Mouse (Mus musculus) neural tube, embryonic 12.5 days (tissue): ENCODE results near the gene Gpsm1. TPM values are rescaled to one million over a fixed set of nuclear protein-coding genes. Genes with fewer than 3 reads are reported as not detected.

ENCODE experiments used
- ATAC-seq: fragments of 200-750 bp; cut with Nextera tagmentation; 2 replicates; pipeline ENCODE4 v1.8.0; 2017; ENCODE audit warnings: low read depth, mild to moderate bottlenecking, moderate TSS enrichment, moderate library complexity; ENCODE audit not compliant: low FRiP score
- H3K27ac ChIP-seq: fragments of 300-500 bp; sonication (generic); 2 replicates; pipeline ENCODE4 v1.5.1; 2016
- H3K27me3 ChIP-seq: fragments of 300-500 bp; sonication (generic); replicated peaks from 2 replicates; pipeline ENCODE4 v1.6.1; 2016; ENCODE audit warnings: mild to moderate bottlenecking
- H3K36me3 ChIP-seq: fragments of 300-500 bp; sonication (generic); 2 replicates; pipeline ENCODE4 v1.6.1; 2016; ENCODE audit warnings: mild to moderate bottlenecking
- H3K4me1 ChIP-seq: fragments of 300-500 bp; sonication (generic); 2 replicates; pipeline ENCODE4 v1.6.1; 2016
- H3K4me2 ChIP-seq: fragments of 300-500 bp; sonication (generic); replicated peaks from 2 replicates; pipeline ENCODE4 v1.6.1; 2016; ENCODE audit warnings: mild to moderate bottlenecking
- H3K4me3 ChIP-seq: fragments of 300-500 bp; sonication (generic); 2 replicates; pipeline ENCODE4 v1.5.1; 2016
- H3K9ac ChIP-seq: fragments of 300-500 bp; sonication (generic); 2 replicates; pipeline ENCODE4 v1.6.1; 2016; ENCODE audit warnings: mild to moderate bottlenecking
- H3K9me3 ChIP-seq: fragments of 300-500 bp; sonication (generic); 2 replicates; pipeline ENCODE4 v1.6.1; 2016; ENCODE audit warnings: mild to moderate bottlenecking
- WGBS: fragments of 180-500 bp; shearing (Covaris S2); methylation state at CpG from one replicate; pipeline ENCODE4 v1.1.7; 2016; 5-methylcytosine and 5-hydroxymethylcytosine counted together
- polyA plus RNA-seq: library from polyadenylated mRNA; unstranded; fragments of >200 nt; fragmentation: Nextera tagmentation; extraction: Ambion mirVana; gene quantifications from 2 replicates; pipeline ENCODE4 v1.2.1, GENCODE M21; 2016

Gpsm1 gene
- polyA plus RNA-seq, 1 experiment from 2014 or later: 112 TPM

GRCm38 (mm10) chr2:26325386-26326181 is 10.3 kb downstream of the Gpsm1 start:
- Histone ChIP-seq H3K4me2 (no peak overlapping the region), H3K27ac (no peak overlapping the region), H3K9ac (no peak overlapping the region), H3K36me3 (peaks cover 78% of the 10 kb centered on the region), H3K4me1 (no peaks in the 10 kb centered on the region), H3K27me3 (no peaks in the 10 kb centered on the region), H3K4me3 (no peak overlapping the region), H3K9me3 (no peaks in the 10 kb centered on the region)
- ATAC-seq: 0 out of 2 replicates have a peak, but pooled peaks have one; percentile 31
- WGBS: 69% methylated on average over 15 of the region's 15 CpGs

- H3K27ac ChIP-seq: no peak overlapping the region
- 94% methylated on average over 4 of the region's 4 CpGs for WGBS
- H3K4me3 ChIP-seq: no peak overlapping the region
- H3K9ac ChIP-seq: no peak overlapping the region
- H3K36me3 ChIP-seq: peaks cover 86% of the 10 kb centered on the region
- H3K27me3 ChIP-seq: no peaks in the 10 kb centered on the region
- ATAC-seq: no peak
- no peaks in the 10 kb centered on the region for H3K9me3 ChIP-seq
- no peaks in the 10 kb centered on the region for H3K4me1 ChIP-seq
- H3K4me2 ChIP-seq: no peak overlapping the region
Measured at GRCm38 (mm10) chr2:26327852-26328251, 12.5 kb downstream of the Gpsm1 start.

- H3K9me3 ChIP-seq: no peaks in the 10 kb centered on the region
- ATAC-seq: 0 out of 2 replicates have a peak, but pooled peaks have one; percentile 61
- H3K4me1 ChIP-seq: no peaks in the 10 kb centered on the region
- WGBS: 51% methylated on average over 8 of the region's 8 CpGs
- H3K36me3 ChIP-seq: peaks cover 73% of the 10 kb centered on the region
- H3K4me3 ChIP-seq: no peak overlapping the region
- no peak overlapping the region for H3K27ac ChIP-seq
- no peak overlapping the region for H3K9ac ChIP-seq
- H3K27me3 ChIP-seq: no peaks in the 10 kb centered on the region
- no peak overlapping the region for H3K4me2 ChIP-seq
Measured at GRCm38 (mm10) chr2:26329402-26329801, 14.1 kb downstream of the Gpsm1 start.

GRCm38 (mm10) chr2:26330056-26330468 is 14.7 kb downstream of the Gpsm1 start:
- Histone ChIP-seq H3K27ac (no peak overlapping the region), H3K4me3 (no peak overlapping the region), H3K4me1 (no peaks in the 10 kb centered on the region), H3K9ac (no peak overlapping the region), H3K36me3 (peaks cover 66% of the 10 kb centered on the region), H3K4me2 (no peak overlapping the region), H3K27me3 (no peaks in the 10 kb centered on the region), H3K9me3 (no peaks in the 10 kb centered on the region)
- ATAC-seq: no peak
- WGBS: 89% methylated on average over 4 of the region's 4 CpGs

- H3K4me2 ChIP-seq: 0 out of 2 replicates have a peak overlapping the region, but pooled peaks have one; percentile 7
- no peak overlapping the region for H3K27ac ChIP-seq
- H3K27me3 ChIP-seq: no peaks in the 10 kb centered on the region
- no peak overlapping the region for H3K9ac ChIP-seq
- H3K9me3 ChIP-seq: no peaks in the 10 kb centered on the region
- H3K36me3 ChIP-seq: peaks cover 60% of the 10 kb centered on the region
- WGBS: 72% methylated on average over 6 of the region's 6 CpGs
- H3K4me3 ChIP-seq: no peak overlapping the region
- ATAC-seq: no peak
- H3K4me1 ChIP-seq: no peaks in the 10 kb centered on the region
Measured at GRCm38 (mm10) chr2:26330702-26331101, 15.4 kb downstream of the Gpsm1 start.

- H3K27me3 ChIP-seq: no peaks in the 10 kb centered on the region
- H3K4me2 ChIP-seq: no peak overlapping the region
- peaks cover 52% of the 10 kb centered on the region for H3K36me3 ChIP-seq
- no peak overlapping the region for H3K4me3 ChIP-seq
- no peaks in the 10 kb centered on the region for H3K9me3 ChIP-seq
- ATAC-seq: no peak
- WGBS: 66% methylated on average over 9 of the region's 13 CpGs
- no peak overlapping the region for H3K9ac ChIP-seq
- no peaks in the 10 kb centered on the region for H3K4me1 ChIP-seq
- H3K27ac ChIP-seq: no peak overlapping the region
Measured at GRCm38 (mm10) chr2:26338302-26339203, 23.2 kb downstream of the Gpsm1 start.

GRCm38 (mm10) chr2:26339204-26339551 is 23.9 kb downstream of the Gpsm1 start:
- Histone ChIP-seq H3K4me1 (no peaks in the 10 kb centered on the region), H3K36me3 (peaks cover 58% of the 10 kb centered on the region), H3K27ac (no peak overlapping the region), H3K4me2 (no peak overlapping the region), H3K27me3 (no peaks in the 10 kb centered on the region), H3K9ac (no peak overlapping the region), H3K9me3 (no peaks in the 10 kb centered on the region), H3K4me3 (no peak overlapping the region)
- ATAC-seq: no peak
- 95% methylated on average over 5 of the region's 5 CpGs for WGBS

- H3K27ac ChIP-seq: no peak overlapping the region
- 97% methylated on average over 2 of the region's 2 CpGs for WGBS
- H3K4me1 ChIP-seq: no peaks in the 10 kb centered on the region
- H3K36me3 ChIP-seq: peaks cover 81% of the 10 kb centered on the region
- H3K27me3 ChIP-seq: no peaks in the 10 kb centered on the region
- H3K9ac ChIP-seq: no peak overlapping the region
- H3K4me3 ChIP-seq: no peak overlapping the region
- no peaks in the 10 kb centered on the region for H3K9me3 ChIP-seq
- H3K4me2 ChIP-seq: no peak overlapping the region
- ATAC-seq: no peak
Measured at GRCm38 (mm10) chr2:26341510-26341981, 26.2 kb downstream of the Gpsm1 start.

GRCm38 (mm10) chr2:26342044-26342443 is 26.7 kb downstream of the Gpsm1 start:
- Histone ChIP-seq H3K27me3 (no peaks in the 10 kb centered on the region), H3K4me3 (no peak overlapping the region), H3K27ac (no peak overlapping the region), H3K4me1 (no peaks in the 10 kb centered on the region), H3K9me3 (no peaks in the 10 kb centered on the region), H3K36me3 (peaks cover 86% of the 10 kb centered on the region), H3K4me2 (no peak overlapping the region), H3K9ac (no peak overlapping the region)
- ATAC-seq: no peak
- WGBS: 90% methylated on average over 10 of the region's 10 CpGs

GRCm38 (mm10) chr2:26342609-26343490 is 27.5 kb downstream of the Gpsm1 start:
- no peak overlapping the region for H3K27ac ChIP-seq
- WGBS: 71% methylated on average over 11 of the region's 11 CpGs
- no peak overlapping the region for H3K4me2 ChIP-seq
- no peak overlapping the region for H3K4me3 ChIP-seq
- no peak overlapping the region for H3K9ac ChIP-seq
- H3K9me3 ChIP-seq: no peaks in the 10 kb centered on the region
- no peak for ATAC-seq
- no peaks in the 10 kb centered on the region for H3K27me3 ChIP-seq
- H3K4me1 ChIP-seq: no peaks in the 10 kb centered on the region
- H3K36me3 ChIP-seq: peaks cover 94% of the 10 kb centered on the region

- no peak overlapping the region for H3K9ac ChIP-seq
- no peak overlapping the region for H3K4me3 ChIP-seq
- WGBS: 79% methylated on average over 6 of the region's 6 CpGs
- H3K9me3 ChIP-seq: no peaks in the 10 kb centered on the region
- peaks cover 69% of the 10 kb centered on the region for H3K36me3 ChIP-seq
- no peak overlapping the region for H3K27ac ChIP-seq
- H3K4me2 ChIP-seq: no peak overlapping the region
- no peaks in the 10 kb centered on the region for H3K27me3 ChIP-seq
- ATAC-seq: no peak
- H3K4me1 ChIP-seq: peaks cover 24% of the 10 kb centered on the region
Measured at GRCm38 (mm10) chr2:26348241-26348640, 32.9 kb downstream of the Gpsm1 start.
